Mouse (Mus musculus) stomach, embryonic 16.5 days (tissue): ENCODE measurements at regions not wholly inside any gene's neighbourhood (a gene's known extent, or its start where the extent isn't known, plus 50 kb on each side); places are given as distances from the start of the nearest gene placed in this dataset.

Source experiments
- ATAC-seq: fragments of 200-750 bp; cut with Nextera tagmentation; 2 replicates; pipeline ENCODE4 v1.8.0; 2017; ENCODE audit warnings: moderate number of reproducible peaks, moderate TSS enrichment; ENCODE audit not compliant: insufficient read depth, low FRiP score
- H3K27ac ChIP-seq: fragments of 300-500 bp; sonication (generic); 2 replicates; pipeline ENCODE4 v1.5.1; 2014; ENCODE audit warnings: low read length
- H3K27me3 ChIP-seq: fragments of 300-500 bp; sonication (generic); 2 replicates; pipeline ENCODE4 v1.6.1; 2014; ENCODE audit warnings: low read length, control low read depth, mixed read lengths; ENCODE audit not compliant: control insufficient read depth, insufficient read depth
- H3K36me3 ChIP-seq: fragments of 300-500 bp; sonication (generic); 2 replicates; pipeline ENCODE4 v1.6.1; 2014; ENCODE audit warnings: low read length; ENCODE audit not compliant: control insufficient read depth, insufficient read depth
- H3K4me1 ChIP-seq: fragments of 300-500 bp; sonication (generic); 2 replicates; pipeline ENCODE4 v1.6.1; 2014; ENCODE audit warnings: low read length, control low read depth, mixed read lengths; ENCODE audit not compliant: control insufficient read depth, insufficient read depth
- H3K4me2 ChIP-seq: fragments of 300-500 bp; sonication (generic); 2 replicates; pipeline ENCODE4 v1.6.1; 2014; ENCODE audit warnings: low read depth, low read length, mixed read lengths
- H3K4me3 ChIP-seq: fragments of 300-500 bp; sonication (generic); replicated peaks from 2 replicates; pipeline ENCODE4 v1.5.1; 2014; ENCODE audit warnings: mild to moderate bottlenecking, low read length
- H3K9ac ChIP-seq: fragments of 300-500 bp; sonication (generic); 2 replicates; pipeline ENCODE4 v1.6.1; 2014; ENCODE audit warnings: low read length
- H3K9me3 ChIP-seq: fragments of 300-500 bp; sonication (generic); replicated peaks from 2 replicates; pipeline ENCODE4 v1.6.1; 2016; ENCODE audit warnings: low read length, control low read depth; ENCODE audit not compliant: control insufficient read depth
- WGBS: fragments of 180-500 bp; shearing (Covaris S2); extraction: QIAGEN DNeasy Blood & Tissue Kit; methylation state at CpG from one replicate; pipeline ENCODE4 v1.1.7; 2014; 5-methylcytosine and 5-hydroxymethylcytosine counted together

DNA sequence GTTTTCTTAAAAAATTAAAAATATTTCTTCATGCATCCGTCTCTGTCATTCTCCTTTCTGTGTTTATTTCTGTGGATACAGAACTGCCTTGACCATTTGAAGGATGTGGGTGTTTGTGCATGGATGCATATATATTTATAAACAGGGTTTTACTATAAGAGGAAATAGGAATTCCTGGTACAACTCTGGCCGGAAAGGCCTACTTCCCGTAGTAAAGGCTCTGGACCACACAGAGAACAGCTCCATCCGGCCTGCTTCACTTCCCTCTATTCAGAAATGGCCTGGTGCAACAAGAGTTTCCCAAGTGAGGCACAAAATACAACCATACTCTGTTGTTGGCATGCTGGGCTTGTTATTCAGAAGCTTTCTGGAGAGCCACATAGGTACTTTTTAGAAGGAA is 182.1 kb upstream of the Hhip start:
- no peak overlapping the region for H3K27ac ChIP-seq
- no peak overlapping the region for H3K4me2 ChIP-seq
- WGBS = 65% methylated on average over 4 of the region's 4 CpGs
- H3K27me3 ChIP-seq = no peaks in the 10 kb centered on the region
- no peaks in the 10 kb centered on the region for H3K36me3 ChIP-seq
- no peaks in the 10 kb centered on the region for H3K4me1 ChIP-seq
- no peak for ATAC-seq
- no peaks in the 10 kb centered on the region for H3K9me3 ChIP-seq
- no peak overlapping the region for H3K4me3 ChIP-seq
- no peak overlapping the region for H3K9ac ChIP-seq

DNA sequence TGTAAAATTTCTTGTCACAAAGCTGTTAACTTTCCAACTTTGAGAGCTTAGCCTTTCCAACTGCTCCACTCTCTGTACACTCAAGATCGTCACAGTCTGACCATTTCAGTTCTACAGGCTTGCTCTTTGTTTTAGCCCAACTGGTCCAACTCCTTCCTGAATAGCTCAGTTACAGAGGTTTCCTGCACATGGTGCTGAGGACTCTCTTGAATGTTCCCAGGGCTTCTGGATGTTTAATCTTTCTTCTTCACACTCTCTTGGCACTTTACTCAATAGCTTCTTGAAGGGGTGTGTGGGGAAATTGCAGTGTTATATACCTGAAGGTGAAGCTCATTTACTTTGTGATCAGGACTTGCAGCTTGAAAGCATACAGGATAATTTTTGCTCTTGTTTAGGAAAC is 152.6 kb upstream of the Hhip start:
- 82% methylated on average over 1 of the region's 1 CpGs for WGBS
- Histone ChIP-seq H3K9ac (no peak overlapping the region), H3K9me3 (no peaks in the 10 kb centered on the region), H3K27ac (no peak overlapping the region), H3K4me3 (no peak overlapping the region), H3K27me3 (no peaks in the 10 kb centered on the region), H3K4me2 (no peak overlapping the region), H3K4me1 (no peaks in the 10 kb centered on the region), H3K36me3 (no peaks in the 10 kb centered on the region)
- no peak for ATAC-seq

DNA sequence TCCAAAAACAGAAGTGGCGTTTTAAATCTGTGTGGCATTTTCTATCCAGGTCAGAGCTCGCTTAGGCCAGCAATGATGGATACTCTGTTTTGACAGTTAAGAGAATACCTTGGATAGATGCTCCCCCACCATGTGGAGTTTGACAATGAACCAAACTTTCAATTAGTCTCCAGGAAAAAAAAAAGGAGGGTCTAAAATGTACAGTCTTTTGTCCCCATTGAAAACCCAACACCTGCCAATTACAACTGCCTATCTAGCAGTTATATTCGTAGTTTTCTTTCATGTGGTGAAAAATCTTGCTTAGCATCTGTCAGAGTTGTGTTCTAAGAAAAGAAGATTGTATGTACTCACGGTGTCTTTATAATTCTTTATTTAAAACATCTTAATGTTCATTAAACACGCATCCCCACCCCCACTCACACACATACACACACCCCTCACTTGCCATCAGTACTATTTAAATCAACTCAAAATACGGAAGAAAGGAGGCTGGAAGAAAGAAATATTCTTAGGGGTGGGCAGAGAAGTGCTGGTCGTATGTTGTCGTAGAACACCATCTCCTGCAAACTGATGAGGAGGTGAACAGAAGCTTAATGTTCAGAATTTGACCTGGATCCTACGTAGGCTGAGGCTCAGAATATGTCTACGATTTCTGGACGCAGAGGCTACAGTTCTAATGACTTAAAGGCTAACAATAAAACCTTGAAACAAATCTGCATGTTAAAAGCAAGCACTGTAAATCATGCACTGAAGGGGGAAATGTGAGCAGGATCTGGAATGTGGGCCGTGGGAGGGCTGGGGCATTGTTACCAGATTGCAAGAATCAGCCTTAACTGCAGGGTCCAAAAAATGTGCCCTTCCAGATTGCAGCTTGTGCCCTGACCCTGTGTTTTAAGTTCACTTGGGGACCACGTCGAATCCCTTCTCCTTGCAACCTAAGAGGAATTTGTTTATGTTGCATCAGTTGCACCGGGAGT is 147.2 kb upstream of the Hhip start:
- H3K27me3 ChIP-seq = no peaks in the 10 kb centered on the region
- no peaks in the 10 kb centered on the region for H3K4me1 ChIP-seq
- no peak overlapping the region for H3K9ac ChIP-seq
- H3K36me3 ChIP-seq = no peaks in the 10 kb centered on the region
- no peak for ATAC-seq
- H3K9me3 ChIP-seq = no peaks in the 10 kb centered on the region
- no peak overlapping the region for H3K4me3 ChIP-seq
- WGBS = 54% methylated on average over 15 of the region's 15 CpGs
- no peak overlapping the region for H3K27ac ChIP-seq
- no peak overlapping the region for H3K4me2 ChIP-seq

DNA sequence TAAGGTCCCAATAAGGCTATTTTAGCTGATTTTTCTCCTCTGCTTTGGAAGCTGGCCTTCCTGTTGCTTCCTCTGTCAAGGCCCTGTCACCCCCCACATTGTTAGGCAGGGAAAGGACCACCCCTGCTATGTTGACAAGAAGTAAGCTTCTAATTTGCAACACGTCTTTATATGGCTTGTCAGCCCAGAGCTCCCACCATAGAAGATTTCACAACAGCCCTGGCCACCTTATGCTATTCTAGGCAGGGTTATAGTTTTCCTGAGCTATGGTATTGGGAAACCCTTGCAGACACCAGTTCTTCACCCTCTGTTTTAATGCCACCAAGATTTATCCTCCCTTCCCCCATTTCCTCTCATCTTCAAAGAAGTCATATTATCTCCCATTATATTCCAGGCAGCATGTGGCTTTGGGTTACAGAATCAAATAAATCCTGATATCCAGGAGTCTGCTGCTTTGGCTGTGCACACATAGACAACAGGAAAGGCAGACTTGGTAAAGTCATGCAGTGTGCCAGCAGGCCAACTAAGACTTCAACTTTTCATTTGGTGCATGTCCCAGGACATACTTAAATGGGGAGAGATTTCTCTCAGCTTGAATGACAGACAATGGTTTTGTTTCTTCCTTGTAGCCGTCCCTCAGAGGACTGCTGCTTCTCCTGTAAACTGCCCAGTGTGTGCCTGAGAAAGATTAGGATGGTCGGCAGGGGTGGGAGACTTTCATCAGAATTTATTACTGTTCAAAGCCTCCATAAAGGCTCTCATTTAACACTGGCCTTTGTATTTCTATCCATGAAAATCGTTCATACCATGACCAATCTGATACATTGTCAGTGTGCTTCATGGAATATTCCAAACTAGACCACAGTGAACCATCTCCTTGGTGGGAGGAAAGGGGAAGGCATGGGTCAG is 146.2 kb upstream of the Hhip start:
- Histone ChIP-seq H3K27me3 (no peaks in the 10 kb centered on the region), H3K27ac (no peak overlapping the region), H3K4me2 (no peak overlapping the region), H3K9ac (no peak overlapping the region), H3K36me3 (no peaks in the 10 kb centered on the region), H3K4me1 (no peaks in the 10 kb centered on the region), H3K9me3 (no peaks in the 10 kb centered on the region), H3K4me3 (no peak overlapping the region)
- 52% methylated on average over 4 of the region's 4 CpGs for WGBS
- ATAC-seq = no peak

DNA sequence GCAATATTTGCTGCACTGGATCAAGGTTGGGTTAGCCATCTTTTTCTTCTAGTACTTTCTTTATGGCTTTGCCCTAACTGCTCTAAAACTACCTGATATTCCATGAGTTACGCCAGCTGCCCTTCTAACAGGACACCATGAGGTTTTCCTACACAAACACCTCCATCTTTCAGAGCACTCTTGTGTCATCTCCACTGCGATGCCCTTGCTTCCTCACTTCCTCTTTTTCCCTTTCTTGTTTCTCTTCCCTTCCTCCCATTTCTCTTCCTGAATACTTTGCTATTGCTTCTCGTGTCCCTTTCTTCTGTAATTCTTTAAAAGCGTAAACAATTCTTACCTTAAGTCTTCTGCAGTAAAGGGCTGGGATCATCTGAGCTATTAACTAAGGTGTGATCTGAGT is 139.9 kb upstream of the Hhip start:
- 80% methylated on average over 4 of the region's 4 CpGs for WGBS
- no peak for ATAC-seq
- no peak overlapping the region for H3K9ac ChIP-seq

DNA sequence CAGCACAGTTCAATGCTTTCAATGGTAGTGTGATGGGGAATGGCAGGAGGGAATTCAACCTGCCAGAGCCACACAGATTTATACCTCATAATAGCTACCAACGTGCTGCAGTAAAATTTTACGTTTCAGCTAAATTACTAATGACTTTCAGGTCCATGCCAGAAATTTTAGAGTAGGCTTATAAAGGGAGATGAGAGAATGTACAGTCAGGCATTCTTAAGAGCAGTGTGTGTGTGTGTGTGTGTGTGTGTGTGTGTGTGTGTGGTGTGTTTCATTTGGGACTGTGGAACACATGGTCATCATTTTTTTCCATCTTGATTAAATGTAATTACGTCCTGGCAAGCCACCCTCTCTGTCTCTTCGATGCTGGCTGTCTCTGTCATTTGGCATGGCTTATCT is 132.7 kb upstream of the Hhip start:
- Histone ChIP-seq H3K4me1 (no peaks in the 10 kb centered on the region), H3K27ac (no peak overlapping the region), H3K4me2 (no peak overlapping the region), H3K4me3 (no peak overlapping the region), H3K27me3 (no peaks in the 10 kb centered on the region), H3K36me3 (no peaks in the 10 kb centered on the region), H3K9me3 (no peaks in the 10 kb centered on the region), H3K9ac (no peak overlapping the region)
- no peak for ATAC-seq
- 60% methylated on average over 4 of the region's 4 CpGs for whole genome bisulfite sequencing

More for the DNA sequence above, 139.9 kb upstream of the Hhip start:
- H3K36me3 ChIP-seq = no peaks in the 10 kb centered on the region
- H3K4me3 ChIP-seq = no peak overlapping the region
- H3K4me1 ChIP-seq = no peaks in the 10 kb centered on the region
- H3K27ac ChIP-seq = no peak overlapping the region
- H3K27me3 ChIP-seq = no peaks in the 10 kb centered on the region
- H3K4me2 ChIP-seq = no peak overlapping the region
- H3K9me3 ChIP-seq = no peaks in the 10 kb centered on the region

DNA sequence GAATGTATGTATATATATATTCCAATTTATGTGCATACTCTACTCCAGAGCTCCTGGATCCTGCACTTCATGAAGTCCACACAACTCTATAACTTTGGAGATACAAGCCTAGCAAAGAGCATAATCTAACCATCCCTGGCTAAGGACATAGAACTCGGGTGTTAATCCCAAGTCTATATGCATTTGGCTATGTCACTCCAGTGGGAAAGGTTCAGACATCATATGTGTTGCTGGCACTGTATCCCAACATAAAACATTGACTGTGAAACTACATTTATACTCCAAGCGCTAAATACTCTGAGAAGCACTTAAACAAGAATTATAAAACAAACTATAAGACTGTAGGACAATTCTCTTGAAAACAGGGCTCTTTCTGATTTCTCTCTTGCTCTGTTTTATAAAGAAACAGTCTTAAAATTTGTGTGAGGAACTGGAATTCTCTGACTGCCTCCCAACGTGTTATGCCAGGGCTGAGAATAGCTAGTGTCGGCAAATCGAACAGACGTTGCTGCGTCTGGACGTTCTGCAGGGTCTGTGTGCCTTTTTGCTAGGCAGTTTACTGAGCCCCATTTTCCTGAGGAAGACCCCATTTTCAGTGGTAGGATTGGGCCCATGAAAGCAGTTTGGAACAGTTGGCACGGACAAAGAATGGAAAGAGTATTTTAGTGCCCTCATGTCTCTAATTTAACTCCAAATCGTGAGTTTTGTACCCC is 132.1 kb upstream of the Hhip start:
- H3K27me3 ChIP-seq = no peaks in the 10 kb centered on the region
- 76% methylated on average over 10 of the region's 10 CpGs for WGBS
- no peak for ATAC-seq

DNA sequence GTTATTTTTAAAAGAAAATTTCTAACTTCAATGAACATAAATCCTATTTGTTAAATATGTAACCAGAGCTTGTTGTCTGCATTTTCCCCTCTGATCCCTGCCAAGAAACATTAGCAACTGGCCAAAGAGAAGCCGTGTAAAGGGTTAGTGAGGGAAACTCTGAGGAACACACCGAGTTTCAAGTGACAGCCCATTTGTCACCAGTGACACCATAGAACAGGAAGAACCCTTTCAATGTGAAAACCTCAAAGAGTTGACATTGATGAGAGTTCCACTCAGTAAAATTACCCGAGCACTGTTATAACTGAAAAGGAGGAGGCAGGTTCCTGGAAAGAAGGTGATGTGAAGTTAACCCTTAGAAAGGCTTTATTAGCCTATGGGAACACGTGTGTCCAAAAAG is 127.5 kb upstream of the Hhip start:
- Histone ChIP-seq H3K4me2 (no peak overlapping the region), H3K4me1 (no peaks in the 10 kb centered on the region), H3K27ac (no peak overlapping the region), H3K9ac (no peak overlapping the region), H3K4me3 (no peak overlapping the region), H3K27me3 (no peaks in the 10 kb centered on the region), H3K36me3 (no peaks in the 10 kb centered on the region), H3K9me3 (no peaks in the 10 kb centered on the region)
- 27% methylated on average over 4 of the region's 4 CpGs for WGBS
- no peak for ATAC-seq

More for the DNA sequence above, 132.1 kb upstream of the Hhip start:
- Histone ChIP-seq H3K36me3 (no peaks in the 10 kb centered on the region), H3K9me3 (no peaks in the 10 kb centered on the region), H3K27ac (no peak overlapping the region), H3K4me3 (no peak overlapping the region), H3K9ac (no peak overlapping the region), H3K4me2 (no peak overlapping the region), H3K4me1 (no peaks in the 10 kb centered on the region)
